Mouse (Mus musculus) splenic B cell, adult 2 months (primary cell): Measurements from ENCODE around the gene Rbm6.

ENCODE experiments used
- DNase-seq: peaks from one replicate; pipeline ENCODE4 v3.0.0-alpha.2; 2011; ENCODE audit warnings: low read depth, low spot score
- H3K27me3 ChIP-seq: 2 replicates; pipeline ENCODE4 v1.6.1; 2012; ENCODE audit warnings: mild to moderate bottlenecking, low read length, moderate library complexity, mixed read lengths; ENCODE audit not compliant: control insufficient read depth, poor library complexity, insufficient read depth, severe bottlenecking
- H3K36me3 ChIP-seq: 2 replicates; pipeline ENCODE4 v1.6.1; 2012; ENCODE audit warnings: mild to moderate bottlenecking, low read length, moderate library complexity, mixed read lengths; ENCODE audit not compliant: control insufficient read depth, poor library complexity, insufficient read depth, severe bottlenecking

Gene Rbm6

GRCm38 (mm10) chr9:107899855-107900254, 26.8 kb upstream of the Rbm6 start:
- no peaks in the 10 kb centered on the region for H3K27me3 ChIP-seq
- no peak for DNase-seq
- H3K36me3 ChIP-seq = no peaks in the 10 kb centered on the region

GRCm38 (mm10) chr9:107898563-107898962, 25.5 kb upstream of the Rbm6 start:
- H3K36me3 ChIP-seq = no peaks in the 10 kb centered on the region
- no peaks in the 10 kb centered on the region for H3K27me3 ChIP-seq
- no peak for DNase-seq

- DNase-seq = peak; percentile 52
- Histone ChIP-seq H3K27me3 (no peaks in the 10 kb centered on the region), H3K36me3 (no peaks in the 10 kb centered on the region)
Observed at GRCm38 (mm10) chr9:107891023-107891422, 18.0 kb upstream of the Rbm6 start.

- DNase-seq = no peak
- no peaks in the 10 kb centered on the region for H3K27me3 ChIP-seq
- no peaks in the 10 kb centered on the region for H3K36me3 ChIP-seq
Observed at GRCm38 (mm10) chr9:107890260-107890659, 17.2 kb upstream of the Rbm6 start.

GRCm38 (mm10) chr9:107888267-107888850, 15.3 kb upstream of the Rbm6 start:
- DNase-seq = peak; percentile 63
- Histone ChIP-seq H3K27me3 (no peaks in the 10 kb centered on the region), H3K36me3 (no peaks in the 10 kb centered on the region)

GRCm38 (mm10) chr9:107887804-107888266, 14.8 kb upstream of the Rbm6 start, which contains the start of gene Mon1a:
Gene Mon1a (plus strand): TSS chr9:107888151.
- DNase-seq = peak; percentile 89
- no peaks in the 10 kb centered on the region for H3K27me3 ChIP-seq
- no peaks in the 10 kb centered on the region for H3K36me3 ChIP-seq

GRCm38 (mm10) chr9:107880411-107880810, 7.4 kb upstream of the Rbm6 start:
- Histone ChIP-seq H3K36me3 (no peaks in the 10 kb centered on the region), H3K27me3 (no peaks in the 10 kb centered on the region)
- DNase-seq = no peak

GRCm38 (mm10) chr9:107872350-107873098, 513 bp downstream of the Rbm6 start:
- H3K36me3 ChIP-seq = 0 out of 2 replicates have a peak, but pooled peaks cover 3% of the 10 kb centered on the region
- peak; percentile 92 for DNase-seq
- no peaks in the 10 kb centered on the region for H3K27me3 ChIP-seq

GRCm38 (mm10) chr9:107866081-107866480, 7.0 kb downstream of the Rbm6 start:
- Histone ChIP-seq H3K36me3 (peaks cover 3% of the 10 kb centered on the region; the same call in 1 of the 2 replicates), H3K27me3 (no peaks in the 10 kb centered on the region)
- DNase-seq = no peak

- no peaks in the 10 kb centered on the region for H3K27me3 ChIP-seq
- H3K36me3 ChIP-seq = no peaks in the 10 kb centered on the region; the same call in 1 of the 2 replicates
- no peak for DNase-seq
Observed at GRCm38 (mm10) chr9:107864493-107864892, 8.5 kb downstream of the Rbm6 start.

GRCm38 (mm10) chr9:107858343-107858742, 14.7 kb downstream of the Rbm6 start:
- Histone ChIP-seq H3K27me3 (no peaks in the 10 kb centered on the region), H3K36me3 (peaks cover 4% of the 10 kb centered on the region)
- no peak for DNase-seq

- DNase-seq = no peak
- 0 out of 2 replicates have a peak, but pooled peaks cover 4% of the 10 kb centered on the region for H3K36me3 ChIP-seq
- H3K27me3 ChIP-seq = no peaks in the 10 kb centered on the region
Observed at GRCm38 (mm10) chr9:107848922-107849321, 24.1 kb downstream of the Rbm6 start.

- Histone ChIP-seq H3K27me3 (no peaks in the 10 kb centered on the region), H3K36me3 (peaks cover 6% of the 10 kb centered on the region; the same call in 1 of the 2 replicates)
- DNase-seq = no peak
Observed at GRCm38 (mm10) chr9:107842709-107843108, 30.3 kb downstream of the Rbm6 start.

- H3K36me3 ChIP-seq = peaks cover 3% of the 10 kb centered on the region; the same call in 1 of the 2 replicates
- no peak for DNase-seq
- H3K27me3 ChIP-seq = no peaks in the 10 kb centered on the region
Observed at GRCm38 (mm10) chr9:107838869-107839268, 34.2 kb downstream of the Rbm6 start.

- DNase-seq = no peak
- 0 out of 2 replicates have a peak, but pooled peaks cover 6% of the 10 kb centered on the region for H3K36me3 ChIP-seq
- H3K27me3 ChIP-seq = no peaks in the 10 kb centered on the region
Observed at GRCm38 (mm10) chr9:107833826-107834225, 39.2 kb downstream of the Rbm6 start.
